Mouse (Mus musculus) forebrain, postnatal 0 days (tissue): ENCODE measurements around the gene Map3k20. TPM values are rescaled to one million over a fixed set of nuclear protein-coding genes. Genes with fewer than 3 reads are reported as not detected.

Experiments
- ATAC-seq: fragments of 200-750 bp; cut with Nextera tagmentation; 2 replicates; pipeline ENCODE4 v1.8.0; 2017; ENCODE audit warnings: mild to moderate bottlenecking, moderate library complexity
- DNase-seq: peaks from one replicate; pipeline ENCODE4 v3.0.0-alpha.2; 2015
- H3K27ac ChIP-seq: fragments of 300-500 bp; sonication (generic); 2 replicates; pipeline ENCODE4 v1.5.1; 2014; ENCODE audit warnings: low read depth, mild to moderate bottlenecking, antibody characterized with exemption, low read length, moderate library complexity, mixed read lengths
- H3K27me3 ChIP-seq: fragments of 300-500 bp; sonication (generic); 2 replicates; pipeline ENCODE4 v1.6.1; 2014; ENCODE audit warnings: mild to moderate bottlenecking, low read length, mixed read lengths; ENCODE audit not compliant: insufficient read depth
- H3K36me3 ChIP-seq: fragments of 300-500 bp; sonication (generic); 2 replicates; pipeline ENCODE4 v1.6.1; 2014; ENCODE audit warnings: mild to moderate bottlenecking, moderate library complexity; ENCODE audit not compliant: insufficient read depth
- H3K4me1 ChIP-seq: fragments of 300-500 bp; sonication (generic); 2 replicates; pipeline ENCODE4 v1.6.1; 2014; ENCODE audit warnings: antibody characterized with exemption; ENCODE audit not compliant: insufficient read depth
- H3K4me2 ChIP-seq: fragments of 300-500 bp; sonication (generic); 2 replicates; pipeline ENCODE4 v1.6.1; 2014; ENCODE audit warnings: low read depth, mild to moderate bottlenecking, moderate library complexity
- H3K4me3 ChIP-seq: fragments of 300-500 bp; sonication (generic); 2 replicates; pipeline ENCODE4 v1.5.1; 2014; ENCODE audit warnings: low read depth, low read length, mixed read lengths
- H3K9ac ChIP-seq: fragments of 300-500 bp; sonication (generic); 2 replicates; pipeline ENCODE4 v1.6.1; 2014; ENCODE audit warnings: mild to moderate bottlenecking
- H3K9me3 ChIP-seq: fragments of 300-500 bp; sonication (generic); 2 replicates; pipeline ENCODE4 v1.6.1; 2016; ENCODE audit warnings: low read length
- CTCF ChIP-seq: sonication (generic); IDR thresholded peaks from 2 replicates; pipeline ENCODE4 v1.5.1; 2016; ENCODE audit warnings: antibody characterized with exemption, control low read depth, low read depth
- WGBS: fragments of 180-500 bp; shearing (Covaris S2); extraction: QIAGEN DNeasy Blood & Tissue Kit; methylation state at CpG from one replicate; pipeline ENCODE4 v1.1.7; 2014; 5-methylcytosine and 5-hydroxymethylcytosine counted together
- polyA plus RNA-seq: library from polyadenylated mRNA; unstranded; fragments of >200 nt; fragmentation: Nextera tagmentation; extraction: Ambion mirVana; gene quantifications from 2 replicates; pipeline ENCODE4 v1.2.1, GENCODE M21; 2015
- total RNA-seq: library from RNA; depleted of rRNA; stranded (reverse); fragments of >200 nt; gene quantifications from 2 replicates; pipeline ENCODE4 v1.2.3, GENCODE M21; 2014

Map3k20 gene
- total and polyA plus RNA-seq, 2 experiments from 2014 or later, result 3.6 to 8.9 TPM

DNA sequence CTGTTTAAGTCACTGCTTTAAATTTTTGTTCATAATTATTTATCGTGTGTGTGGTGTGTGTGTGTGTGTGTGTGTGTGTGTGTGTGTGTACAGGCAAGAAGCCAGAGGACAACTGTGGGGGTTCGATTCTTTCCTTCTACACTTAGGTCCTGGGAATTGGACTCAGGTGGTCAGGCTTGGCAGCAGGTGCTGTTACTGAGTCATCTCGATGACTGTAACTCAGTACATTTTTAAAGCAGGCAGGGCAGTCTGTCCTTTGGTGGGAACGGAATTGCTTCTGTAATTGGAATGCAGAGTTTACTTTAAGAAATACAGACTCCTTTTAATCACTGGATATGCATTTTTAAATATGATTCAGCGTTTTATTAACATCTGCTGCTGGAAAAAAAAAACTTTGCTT is 22.9 kb downstream of the Map3k20 start:
- Histone ChIP-seq H3K4me2 (no peak overlapping the region), H3K36me3 (no peaks in the 10 kb centered on the region), H3K9me3 (no peaks in the 10 kb centered on the region), H3K4me1 (no peaks in the 10 kb centered on the region), H3K9ac (no peak overlapping the region), H3K4me3 (no peak overlapping the region), H3K27ac (no peak overlapping the region), H3K27me3 (no peaks in the 10 kb centered on the region)
- ATAC-seq (no peak), DNase-seq (no peak)
- TF ChIP-seq CTCF, result no peak
- WGBS, result 90% methylated on average over 5 of the region's 5 CpGs

- no peak for TF ChIP-seq CTCF
- H3K36me3 ChIP-seq, result no peaks in the 10 kb centered on the region
- H3K27ac ChIP-seq, result no peak overlapping the region
- no peak for DNase-seq
- no peaks in the 10 kb centered on the region for H3K4me1 ChIP-seq
- no peak for ATAC-seq
- 66% methylated on average over 5 of the region's 5 CpGs for WGBS
- no peak overlapping the region for H3K4me2 ChIP-seq
- H3K9ac ChIP-seq, result no peak overlapping the region
- no peaks in the 10 kb centered on the region for H3K9me3 ChIP-seq
- no peak overlapping the region for H3K4me3 ChIP-seq
- H3K27me3 ChIP-seq, result no peaks in the 10 kb centered on the region
Measured at GRCm38 (mm10) chr2:72308981-72309380, 23.5 kb downstream of the Map3k20 start.

- H3K9ac ChIP-seq, result no peak overlapping the region
- WGBS, result 79% methylated on average over 8 of the region's 8 CpGs
- DNase-seq, result no peak
Measured at GRCm38 (mm10) chr2:72311486-72311885, 26.0 kb downstream of the Map3k20 start.

GRCm38 (mm10) chr2:72313312-72313711 is 27.9 kb downstream of the Map3k20 start:
- H3K4me2 ChIP-seq, result no peak overlapping the region
- no peaks in the 10 kb centered on the region for H3K36me3 ChIP-seq
- 88% methylated on average over 11 of the region's 11 CpGs for WGBS

More at GRCm38 (mm10) chr2:72311486-72311885, 26.0 kb downstream of the Map3k20 start:
- no peaks in the 10 kb centered on the region for H3K9me3 ChIP-seq
- no peak overlapping the region for H3K4me3 ChIP-seq
- ATAC-seq, result no peak
- no peak overlapping the region for H3K4me2 ChIP-seq
- H3K27ac ChIP-seq, result no peak overlapping the region
- H3K27me3 ChIP-seq, result no peaks in the 10 kb centered on the region
- no peaks in the 10 kb centered on the region for H3K36me3 ChIP-seq
- H3K4me1 ChIP-seq, result no peaks in the 10 kb centered on the region
- TF ChIP-seq CTCF, result no peak

DNA sequence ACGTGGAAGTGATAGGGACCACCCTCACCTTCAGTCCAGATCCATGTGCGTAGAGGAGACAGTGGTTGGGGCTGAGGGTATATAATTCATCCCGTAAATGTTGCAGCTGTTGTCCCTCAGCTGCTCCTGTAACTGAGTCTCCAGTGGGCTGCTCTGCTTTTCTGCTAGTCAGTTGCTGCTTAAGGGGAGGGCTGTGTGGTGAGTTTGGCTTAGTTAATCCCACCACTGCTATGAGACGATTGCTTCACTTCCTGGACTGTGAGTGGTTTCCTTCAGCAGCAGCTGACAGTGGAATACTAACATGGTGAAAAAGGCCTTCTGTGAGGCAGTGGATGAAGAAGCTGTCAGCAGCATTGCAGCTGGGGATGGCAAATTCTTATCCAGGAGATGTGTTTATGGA is 33.0 kb downstream of the Map3k20 start:
- Histone ChIP-seq H3K4me2 (no peak overlapping the region), H3K9me3 (no peaks in the 10 kb centered on the region), H3K36me3 (no peaks in the 10 kb centered on the region), H3K27me3 (no peaks in the 10 kb centered on the region), H3K27ac (no peak overlapping the region), H3K4me1 (no peaks in the 10 kb centered on the region), H3K9ac (no peak overlapping the region), H3K4me3 (no peak overlapping the region)
- ATAC-seq (no peak), DNase-seq (no peak)
- TF ChIP-seq CTCF, result no peak
- WGBS, result 76% methylated on average over 4 of the region's 4 CpGs

More at GRCm38 (mm10) chr2:72313312-72313711, 27.9 kb downstream of the Map3k20 start:
- no peaks in the 10 kb centered on the region for H3K4me1 ChIP-seq
- TF ChIP-seq CTCF, result no peak
- no peak overlapping the region for H3K27ac ChIP-seq
- no peaks in the 10 kb centered on the region for H3K27me3 ChIP-seq
- H3K4me3 ChIP-seq, result no peak overlapping the region
- no peak overlapping the region for H3K9ac ChIP-seq
- DNase-seq (no peak), ATAC-seq (no peak)
- H3K9me3 ChIP-seq, result no peaks in the 10 kb centered on the region

DNA sequence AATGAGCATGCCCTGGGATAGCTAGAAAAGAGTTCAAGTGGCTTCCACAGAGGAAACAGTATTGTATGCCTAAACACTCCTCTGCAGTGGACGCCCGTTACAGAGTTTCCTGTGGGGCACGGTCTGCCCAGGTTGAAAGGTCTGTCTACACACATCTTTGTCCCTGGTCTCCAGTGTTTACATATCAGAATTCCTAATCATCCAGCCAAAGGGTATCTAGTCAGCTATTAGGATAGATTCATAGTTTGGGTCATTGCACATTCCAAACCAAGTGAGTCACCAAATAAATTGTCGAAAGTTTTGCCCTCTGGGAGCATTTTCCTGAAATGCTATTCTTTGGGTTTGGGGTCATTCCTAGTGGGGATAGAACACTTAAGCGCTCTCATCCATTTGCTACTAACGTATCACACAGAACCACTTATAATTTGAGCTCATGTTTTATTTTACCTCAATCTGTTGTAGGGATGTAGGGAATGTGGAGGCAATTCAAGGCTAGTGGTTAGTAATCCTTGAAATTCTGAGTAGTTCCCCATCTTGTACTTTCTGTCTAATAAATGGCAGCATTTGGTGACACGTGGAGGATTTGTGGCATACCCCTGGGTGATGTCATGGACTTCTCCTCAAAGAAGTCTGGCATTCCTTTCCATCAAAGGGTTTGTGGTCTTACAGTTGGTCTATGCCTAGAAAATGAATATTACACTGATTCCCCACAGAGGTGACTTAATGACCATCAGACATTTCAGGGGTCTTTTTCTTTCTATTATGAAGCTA is 33.8 kb downstream of the Map3k20 start:
- H3K27ac ChIP-seq, result no peak overlapping the region
- no peaks in the 10 kb centered on the region for H3K9me3 ChIP-seq
- H3K36me3 ChIP-seq, result no peaks in the 10 kb centered on the region
- no peak for ATAC-seq
- H3K4me2 ChIP-seq, result no peak overlapping the region
- H3K27me3 ChIP-seq, result no peaks in the 10 kb centered on the region
- no peak overlapping the region for H3K9ac ChIP-seq
- no peak for DNase-seq
- H3K4me1 ChIP-seq, result peaks cover 3% of the 10 kb centered on the region; the same call in 1 of the 2 replicates
- no peak for TF ChIP-seq CTCF
- WGBS, result 82% methylated on average over 7 of the region's 7 CpGs
- H3K4me3 ChIP-seq, result no peak overlapping the region

GRCm38 (mm10) chr2:72320661-72321060 is 35.2 kb downstream of the Map3k20 start:
- ATAC-seq, result no peak
- no peak for TF ChIP-seq CTCF
- Histone ChIP-seq H3K9ac (no peak overlapping the region), H3K4me2 (no peak overlapping the region), H3K4me3 (no peak overlapping the region), H3K27me3 (no peaks in the 10 kb centered on the region), H3K4me1 (peaks cover 6% of the 10 kb centered on the region; the same call in 1 of the 2 replicates), H3K36me3 (no peaks in the 10 kb centered on the region), H3K9me3 (no peaks in the 10 kb centered on the region), H3K27ac (no peak overlapping the region)
- no peak for DNase-seq
- 93% methylated on average over 2 of the region's 2 CpGs for WGBS
